Mouse (Mus musculus) brown adipose tissue, adult 24 weeks (tissue): ENCODE results near the gene Tgfbr3. TPM values are rescaled to one million over a fixed set of nuclear protein-coding genes. Genes with fewer than 3 reads are reported as not detected.
A peak's percentile ranks its signal among the peaks of the same experiment; 100 is the strongest.

Experiments
- H3K27ac ChIP-seq: fragments of 200-500 bp; replicated peaks from 2 replicates; pipeline ENCODE4 v1.5.1; 2012; ENCODE audit warnings: low read depth, mild to moderate bottlenecking, low read length
- H3K4me1 ChIP-seq: fragments of 200-500 bp; 2 replicates; pipeline ENCODE4 v1.6.1; 2012; ENCODE audit warnings: low read length, mixed read lengths; ENCODE audit not compliant: control insufficient read depth, insufficient read depth, insufficient read length
- H3K4me3 ChIP-seq: fragments of 200-500 bp; 2 replicates; pipeline ENCODE4 v1.5.1; 2012; ENCODE audit warnings: low read depth, mild to moderate bottlenecking, low read length, moderate library complexity; ENCODE audit not compliant: insufficient read depth
- polyA plus RNA-seq: library from polyadenylated mRNA; stranded (reverse); fragments of >200 nt; gene quantifications from 2 replicates; pipeline ENCODE4 v1.2.4, GENCODE M21; 2012; ENCODE audit not compliant: missing spikeins, insufficient read depth, insufficient read length

Gene Tgfbr3
- polyA plus RNA-seq, 1 experiment = 27.0 TPM

DNA sequence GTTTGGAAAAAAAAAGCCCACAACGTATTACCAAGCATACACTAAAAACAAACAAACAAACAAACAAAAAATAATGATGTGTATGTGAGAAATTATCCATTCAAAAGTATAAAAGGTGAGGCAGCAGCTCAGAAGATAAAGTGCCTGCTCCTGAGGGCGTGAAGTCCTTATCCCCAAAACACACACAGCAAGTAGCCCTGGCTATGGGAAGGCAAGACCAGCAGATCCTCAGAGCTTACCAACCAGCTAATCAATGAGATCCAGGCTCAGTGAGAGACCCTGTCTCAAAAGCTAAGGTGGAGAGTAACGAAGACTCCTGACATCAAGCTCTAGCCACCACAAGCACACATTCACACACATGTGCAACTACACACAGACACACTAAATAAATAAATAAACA lies 70.8 kb downstream of the Tgfbr3 start:
- 0 out of 2 replicates have a peak overlapping the region, but pooled peaks have one; percentile 38 for H3K27ac ChIP-seq
- H3K4me1 ChIP-seq = peaks cover 62% of the 10 kb centered on the region
- no peak overlapping the region for H3K4me3 ChIP-seq

DNA sequence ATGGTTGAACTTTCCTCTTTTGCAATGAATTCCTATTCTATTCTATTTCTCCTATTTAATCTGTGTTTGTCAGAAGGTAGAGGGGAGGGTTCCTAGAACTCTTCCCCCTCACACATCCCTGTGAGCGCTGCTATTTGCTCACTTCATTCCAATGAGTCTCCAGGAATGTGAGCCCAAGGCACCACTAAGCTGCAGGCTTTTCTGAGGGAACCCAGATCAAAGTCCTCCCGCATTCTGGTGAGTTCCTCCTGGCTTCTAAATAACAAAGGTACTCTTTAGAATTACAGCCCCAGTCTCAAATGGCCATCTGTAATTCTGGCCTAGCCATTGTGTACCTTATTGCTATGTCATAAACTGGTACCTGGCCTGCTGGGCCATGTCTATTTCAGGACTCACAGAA lies 72.3 kb downstream of the Tgfbr3 start:
- Histone ChIP-seq H3K27ac (no peak overlapping the region), H3K4me3 (no peak overlapping the region), H3K4me1 (peaks cover 49% of the 10 kb centered on the region)

DNA sequence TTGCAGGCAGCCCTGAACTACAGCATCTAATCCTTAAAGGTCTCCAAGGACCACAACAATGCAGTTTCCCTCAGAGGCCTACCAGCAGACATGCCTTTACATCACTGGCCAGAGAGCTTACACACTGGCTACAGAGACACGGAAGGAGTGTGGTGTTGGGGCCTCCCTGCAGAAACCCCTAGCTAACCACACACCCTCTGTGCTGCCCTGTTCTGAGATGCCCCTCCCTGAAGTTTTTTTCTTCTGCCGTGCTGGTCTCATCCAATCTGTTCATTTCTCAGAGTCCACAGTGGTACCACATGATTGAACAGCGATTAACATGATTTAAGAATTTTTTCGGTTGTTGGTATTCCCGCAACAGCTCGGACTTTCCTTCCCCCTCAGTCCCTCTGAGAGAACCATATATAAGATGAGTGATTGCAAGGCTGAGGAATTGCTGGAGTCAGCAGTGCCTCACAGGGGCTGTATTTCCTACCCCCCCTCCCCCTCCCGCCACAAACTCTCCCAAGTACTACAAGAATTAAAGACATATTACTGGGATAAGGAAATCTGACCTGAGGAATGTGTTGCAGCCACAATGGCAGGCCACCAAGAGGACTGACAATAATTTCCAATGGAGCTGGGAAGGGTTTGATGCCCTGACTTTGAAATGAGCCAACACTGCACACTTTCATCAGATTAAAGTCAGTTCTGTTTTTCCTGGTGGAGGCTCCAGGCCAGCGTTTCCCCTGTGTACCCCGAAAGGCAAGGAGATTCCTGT lies 75.9 kb downstream of the Tgfbr3 start:
- H3K4me3 ChIP-seq = no peak overlapping the region
- 0 out of 2 replicates have a peak overlapping the region, but pooled peaks have one; percentile 12 for H3K27ac ChIP-seq
- peaks cover 27% of the 10 kb centered on the region for H3K4me1 ChIP-seq

DNA sequence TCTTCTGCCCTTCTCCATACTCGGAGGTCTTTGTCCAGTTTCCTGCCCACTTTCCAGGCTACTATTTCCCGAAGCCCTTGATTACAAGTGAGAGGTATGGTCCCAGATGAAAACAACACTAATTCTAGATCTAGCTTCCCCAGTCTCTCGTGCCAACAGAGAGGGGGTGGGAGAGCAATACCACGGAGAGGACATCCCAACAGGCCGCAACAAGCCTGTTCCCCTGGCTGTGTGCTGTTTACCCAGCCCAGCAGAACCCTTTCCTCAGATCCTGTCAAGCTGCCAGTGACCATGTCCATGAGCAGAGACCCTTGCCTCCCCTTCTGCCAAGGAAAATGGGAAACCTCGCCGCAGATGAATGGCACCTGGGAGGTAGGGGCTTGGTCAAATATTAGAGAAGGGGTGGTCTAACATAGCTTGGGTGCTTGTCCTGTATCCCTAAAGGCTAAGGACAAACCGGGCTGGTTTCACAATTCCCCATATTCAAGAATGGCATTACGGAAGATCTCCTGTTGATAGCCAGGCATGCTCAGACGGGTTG lies 77.5 kb downstream of the Tgfbr3 start:
- peaks cover 25% of the 10 kb centered on the region for H3K4me1 ChIP-seq
- no peak overlapping the region for H3K4me3 ChIP-seq
- peak overlapping the region; percentile 56 for H3K27ac ChIP-seq

DNA sequence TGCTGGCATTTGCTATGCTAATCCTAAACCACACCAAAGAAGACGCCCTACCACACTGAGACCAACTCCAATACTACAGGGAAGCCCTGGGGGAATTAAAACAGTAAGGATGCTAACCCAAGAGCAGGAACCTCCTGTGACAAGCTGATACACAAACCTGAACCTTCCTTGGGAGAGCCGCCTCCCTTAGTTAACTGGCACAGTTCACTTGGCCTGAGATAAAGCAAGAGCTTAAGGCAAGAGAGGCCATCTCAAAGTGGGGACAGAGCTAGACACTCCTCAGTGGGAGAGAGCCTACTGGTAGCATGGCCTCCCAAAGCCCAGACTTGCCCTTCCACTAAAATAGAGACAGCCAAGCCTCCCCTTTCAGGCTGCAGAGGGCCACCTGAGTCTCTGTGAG lies 79.4 kb downstream of the Tgfbr3 start:
- H3K27ac ChIP-seq = no peak overlapping the region
- H3K4me1 ChIP-seq = peaks cover 19% of the 10 kb centered on the region
- H3K4me3 ChIP-seq = no peak overlapping the region

DNA sequence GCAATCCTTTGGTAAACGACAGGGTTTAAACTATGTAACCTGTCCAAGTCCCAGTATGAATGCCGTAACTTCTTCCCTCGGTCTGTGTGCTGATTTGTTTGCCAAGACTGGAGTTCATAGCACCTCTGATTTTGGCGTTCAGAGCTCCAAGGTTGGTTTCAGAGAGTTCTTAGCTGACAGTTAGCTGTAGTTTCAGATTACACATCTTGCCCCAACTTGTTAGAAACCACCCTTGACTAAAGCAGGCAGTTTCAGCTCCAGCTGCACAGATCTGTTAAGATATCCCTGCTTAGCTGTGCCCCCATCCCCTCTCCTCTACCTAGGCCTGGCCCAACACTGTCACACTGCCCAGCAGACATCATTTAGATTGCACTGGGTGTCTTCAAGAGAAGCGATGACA lies 81.5 kb downstream of the Tgfbr3 start:
- H3K4me1 ChIP-seq = peaks cover 26% of the 10 kb centered on the region
- no peak overlapping the region for H3K27ac ChIP-seq
- no peak overlapping the region for H3K4me3 ChIP-seq

DNA sequence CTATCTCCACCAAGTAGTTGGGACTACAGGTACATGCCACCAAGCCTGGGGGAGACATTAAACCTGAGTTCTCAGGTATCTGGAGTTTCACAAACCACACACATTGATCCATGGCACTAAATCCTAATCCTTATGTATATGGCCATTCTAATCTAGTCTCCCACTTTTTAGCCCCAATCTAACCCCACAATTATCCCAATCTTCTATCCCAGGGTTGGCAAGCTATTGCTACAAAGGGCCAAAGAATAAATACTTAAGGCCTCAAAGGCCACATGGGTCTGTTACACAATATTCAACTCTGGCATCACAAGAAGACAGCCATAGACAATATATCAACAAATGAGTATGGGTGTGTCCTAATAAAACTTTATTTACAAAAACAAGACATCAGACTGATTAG lies 85.1 kb downstream of the Tgfbr3 start:
- Histone ChIP-seq H3K4me3 (no peak overlapping the region), H3K4me1 (peaks cover 45% of the 10 kb centered on the region), H3K27ac (no peak overlapping the region)

DNA sequence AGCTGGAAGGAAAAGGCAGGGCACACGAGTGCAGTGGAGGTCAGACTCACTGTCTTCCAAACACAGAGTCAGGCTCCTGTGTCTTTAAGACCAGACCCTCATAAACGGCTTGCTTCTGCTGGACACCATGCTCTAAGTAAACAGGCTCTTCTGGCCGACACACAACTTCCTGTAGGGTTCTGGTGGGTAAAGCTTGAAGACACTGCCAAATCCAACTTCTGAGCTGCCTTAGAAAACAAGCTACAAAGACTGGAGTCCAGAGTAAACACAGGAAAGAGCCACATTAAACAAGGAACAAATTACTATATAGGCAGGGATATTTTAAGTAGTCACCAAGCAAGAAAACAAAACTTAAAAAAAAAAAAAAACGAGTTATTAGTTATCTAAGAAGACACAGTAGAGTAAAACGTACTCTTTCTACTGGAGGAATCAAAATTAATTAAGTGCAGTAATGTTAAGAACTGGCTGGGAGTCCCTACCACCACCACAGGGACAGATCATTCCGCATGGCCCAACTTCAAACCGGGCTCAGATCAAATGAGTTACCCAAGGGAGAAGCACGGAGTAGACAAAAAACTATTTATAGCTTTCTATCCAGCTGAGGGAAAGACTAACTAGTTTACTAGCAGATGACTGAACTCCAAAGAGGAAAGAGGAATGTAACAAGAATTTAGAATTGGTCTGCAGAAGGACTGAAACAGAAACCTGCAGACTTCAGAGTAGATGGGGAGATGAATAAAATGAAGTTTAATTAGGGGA lies 86.4 kb downstream of the Tgfbr3 start:
- H3K27ac ChIP-seq = peak overlapping the region; percentile 57
- H3K4me3 ChIP-seq = no peak overlapping the region
- H3K4me1 ChIP-seq = peaks cover 43% of the 10 kb centered on the region

DNA sequence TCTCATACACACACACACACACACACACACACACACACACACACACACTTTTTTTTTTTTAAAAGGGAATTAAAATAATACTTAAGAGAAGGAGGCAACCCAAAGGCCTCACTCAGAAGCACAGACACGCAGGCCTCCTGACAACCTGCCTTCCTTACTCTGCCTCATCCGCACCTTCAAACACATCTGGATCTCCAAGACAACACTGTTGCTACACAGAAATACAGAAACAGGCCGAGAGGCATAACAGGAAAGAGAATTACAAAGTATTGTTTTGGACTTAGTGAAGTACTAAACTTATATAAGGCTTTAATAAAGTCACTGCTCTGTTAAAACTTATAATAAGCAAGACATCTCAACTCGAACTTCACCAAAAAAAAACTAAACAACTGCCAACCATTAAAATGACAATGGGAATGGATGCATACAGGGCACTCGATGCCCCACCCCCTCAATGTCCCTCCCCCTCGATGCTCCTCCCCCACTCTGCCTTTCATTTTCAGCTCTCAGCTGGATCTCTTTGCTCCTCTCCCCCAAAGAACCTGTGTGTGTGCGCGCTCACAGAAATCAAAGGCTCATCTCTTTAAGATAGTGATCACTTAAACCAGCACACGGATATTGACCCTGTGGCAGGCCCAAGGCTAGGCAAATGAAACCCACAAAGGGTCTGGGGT lies 87.8 kb downstream of the Tgfbr3 start:
- Histone ChIP-seq H3K4me1 (peaks cover 40% of the 10 kb centered on the region), H3K4me3 (no peak overlapping the region), H3K27ac (peak overlapping the region; percentile 57; the same call in 1 of the 2 replicates)

DNA sequence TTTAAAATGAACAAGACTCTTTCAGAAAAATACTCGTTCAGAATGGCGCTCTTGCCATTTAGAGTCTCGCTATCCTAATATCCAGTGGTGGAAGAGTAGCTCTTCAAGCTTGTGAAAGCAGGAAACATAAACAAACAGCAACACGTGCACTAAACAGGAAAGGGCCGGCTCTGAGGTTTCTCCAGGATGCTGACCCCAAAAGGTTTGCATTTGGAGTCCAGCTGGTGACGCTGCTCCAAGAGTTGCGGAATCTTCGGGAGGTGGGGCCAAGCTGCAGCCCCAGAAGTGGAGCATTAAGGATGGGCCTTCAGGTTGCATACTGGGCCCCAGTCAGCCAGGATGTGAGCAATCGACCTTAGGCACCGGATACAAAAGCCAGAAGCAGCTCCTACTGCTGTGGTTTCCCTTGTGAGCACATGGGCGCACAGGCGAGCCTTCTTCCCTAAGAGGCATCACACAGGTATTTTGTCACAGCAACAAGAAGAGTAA lies 88.5 kb downstream of the Tgfbr3 start:
- Histone ChIP-seq H3K27ac (peak overlapping the region; percentile 38; the same call in 1 of the 2 replicates), H3K4me3 (no peak overlapping the region)

DNA sequence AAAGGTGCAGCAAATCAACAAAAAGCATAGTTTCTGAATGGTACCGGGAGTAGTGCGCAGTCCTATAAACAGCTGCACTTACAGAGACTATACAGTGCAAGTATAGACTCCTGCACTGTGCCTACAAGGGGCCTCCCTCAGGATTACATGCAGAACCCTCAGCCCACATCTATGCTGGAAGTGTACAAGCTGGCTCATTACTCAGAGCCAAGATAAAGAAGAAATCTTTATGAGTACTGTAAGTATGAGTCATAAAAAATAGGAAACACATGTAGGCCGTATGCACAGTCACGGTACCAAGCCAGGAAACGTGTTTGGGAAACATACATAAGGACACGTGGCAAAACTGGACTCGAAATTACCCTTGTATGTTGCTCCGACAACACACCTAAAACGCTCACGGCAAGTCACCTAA lies 89.2 kb downstream of the Tgfbr3 start:
- H3K27ac ChIP-seq = peak overlapping the region; percentile 41

More for the DNA sequence above, 88.5 kb downstream of the Tgfbr3 start:
- peaks cover 43% of the 10 kb centered on the region for H3K4me1 ChIP-seq

DNA sequence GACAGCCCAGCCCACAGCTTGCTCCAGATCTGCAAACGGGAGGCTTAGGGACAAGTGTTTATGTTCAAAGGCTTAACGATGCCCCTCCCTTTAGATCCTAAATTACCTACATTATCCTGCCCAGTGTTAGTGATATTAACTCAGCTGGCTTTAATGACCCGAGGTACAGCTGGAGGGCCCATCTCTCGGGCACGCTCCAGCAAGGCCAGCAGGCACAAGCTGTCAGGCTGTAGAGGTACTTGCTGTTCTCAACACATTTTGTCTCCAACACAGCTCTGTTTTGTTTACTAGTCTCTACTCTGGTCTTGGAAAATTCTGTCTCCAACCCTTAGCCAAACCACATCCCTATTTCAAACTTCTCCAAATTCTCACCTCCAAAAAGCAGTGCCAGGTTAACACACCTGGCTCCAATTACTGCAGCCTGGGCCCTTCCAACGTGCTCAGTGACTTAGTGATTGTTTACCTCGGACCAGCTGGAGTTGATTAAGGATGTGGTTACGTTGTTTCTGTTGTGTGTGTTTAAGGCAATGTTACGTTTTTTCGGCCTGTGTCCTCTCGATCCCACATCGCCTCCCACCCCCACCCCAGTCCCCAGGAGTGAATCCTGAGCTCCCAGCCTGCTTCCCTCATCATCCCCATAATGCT lies 93.6 kb downstream of the Tgfbr3 start:
- peaks cover 30% of the 10 kb centered on the region for H3K4me1 ChIP-seq
- H3K27ac ChIP-seq = peak overlapping the region; percentile 35
- H3K4me3 ChIP-seq = no peak overlapping the region

More for the DNA sequence above, 89.2 kb downstream of the Tgfbr3 start:
- H3K4me3 ChIP-seq = no peak overlapping the region
- peaks cover 50% of the 10 kb centered on the region for H3K4me1 ChIP-seq

DNA sequence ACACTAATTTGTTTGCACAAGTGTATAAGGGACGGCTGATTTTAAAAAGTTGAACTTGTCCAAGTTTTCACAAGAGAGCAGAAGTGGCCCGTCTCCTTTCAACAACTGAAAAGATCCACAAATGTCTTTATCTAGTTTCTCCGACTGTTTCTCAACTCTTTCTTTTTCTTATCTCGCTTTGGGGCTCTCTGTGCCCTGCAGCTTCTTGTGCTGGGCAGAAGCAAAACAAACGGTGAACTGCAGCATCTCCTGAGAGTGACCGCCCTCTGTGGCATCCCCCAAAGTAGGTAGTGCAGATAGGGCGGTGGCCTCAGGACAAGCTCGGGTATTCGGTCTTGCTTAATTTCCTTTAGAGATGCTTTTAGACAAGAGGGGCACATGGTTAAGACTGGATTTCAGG lies 96.3 kb downstream of the Tgfbr3 start:
- H3K4me1 ChIP-seq = peaks cover 19% of the 10 kb centered on the region
- H3K27ac ChIP-seq = no peak overlapping the region
- H3K4me3 ChIP-seq = no peak overlapping the region

DNA sequence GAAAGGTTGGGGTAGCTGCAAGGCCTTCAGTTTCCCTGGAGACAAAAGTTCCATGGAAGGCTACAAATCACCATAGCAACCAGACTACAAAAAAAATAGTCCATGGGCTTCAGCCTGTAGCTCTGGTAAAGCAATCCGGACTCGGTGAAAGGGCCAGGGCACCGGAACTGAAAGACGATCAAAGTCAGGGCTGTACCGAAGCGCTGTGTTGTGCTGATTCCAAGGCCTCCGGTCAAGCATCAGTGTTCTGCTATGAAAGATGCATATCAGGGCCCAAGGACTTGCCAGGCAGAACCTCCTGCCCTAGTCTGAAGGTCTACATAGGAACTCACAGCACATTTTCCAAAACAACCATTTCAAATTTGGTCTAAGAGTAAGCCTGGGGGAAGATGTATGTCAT lies 97.1 kb downstream of the Tgfbr3 start:
- H3K4me3 ChIP-seq = no peak overlapping the region
- H3K4me1 ChIP-seq = peaks cover 19% of the 10 kb centered on the region
- peak overlapping the region; percentile 17; the same call in 1 of the 2 replicates for H3K27ac ChIP-seq
